Mouse (Mus musculus) gastrocnemius, adult 18-20 months (tissue): ENCODE results near the gene Gm49322. TPM values are rescaled to one million over a fixed set of nuclear protein-coding genes. Genes with fewer than 3 reads are reported as not detected.

Experiments
- DNase-seq: peaks from one replicate; pipeline ENCODE4 v3.0.0; 2021; ENCODE audit warnings: low spot score
- total RNA-seq, 2 experiments: library from RNA; stranded (reverse); gene quantifications; 2 replicates each; pipeline ENCODE4 v1.2.3; 2021

Gm49322 gene
- total RNA-seq, 2 experiments from 2014 or later, result 0.14 to 0.26 TPM

- no peak for DNase-seq
These were observed 22.8 kb upstream of the Gm49322 start for GRCm38 (mm10) chr10:80583047-80583446.

DNA sequence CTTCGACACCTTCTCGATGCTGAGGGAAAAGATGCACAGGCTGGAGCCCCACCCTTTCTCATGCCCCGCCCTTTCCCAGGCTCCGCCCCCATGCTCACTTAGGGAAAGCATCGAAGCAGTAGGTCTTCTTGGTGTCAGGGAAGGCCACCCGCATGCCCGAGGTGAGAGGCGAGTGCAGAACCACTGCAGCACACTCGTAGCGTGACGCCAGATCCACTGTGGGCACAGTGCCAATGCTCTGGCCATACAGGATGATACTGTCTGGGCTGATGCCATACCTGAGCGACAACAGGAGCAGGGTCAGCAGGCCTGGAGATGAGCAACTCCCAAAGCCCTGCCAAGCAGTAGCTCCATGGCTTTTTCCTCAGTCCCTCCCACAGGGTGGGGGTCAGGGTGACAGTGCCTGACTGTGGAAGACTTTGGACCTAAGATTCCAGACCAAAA lies 21.8 kb upstream of the Gm49322 start:
- no peak for DNase-seq

- DNase-seq, result no peak
These were observed 20.9 kb upstream of the Gm49322 start for GRCm38 (mm10) chr10:80584642-80585552.

DNA sequence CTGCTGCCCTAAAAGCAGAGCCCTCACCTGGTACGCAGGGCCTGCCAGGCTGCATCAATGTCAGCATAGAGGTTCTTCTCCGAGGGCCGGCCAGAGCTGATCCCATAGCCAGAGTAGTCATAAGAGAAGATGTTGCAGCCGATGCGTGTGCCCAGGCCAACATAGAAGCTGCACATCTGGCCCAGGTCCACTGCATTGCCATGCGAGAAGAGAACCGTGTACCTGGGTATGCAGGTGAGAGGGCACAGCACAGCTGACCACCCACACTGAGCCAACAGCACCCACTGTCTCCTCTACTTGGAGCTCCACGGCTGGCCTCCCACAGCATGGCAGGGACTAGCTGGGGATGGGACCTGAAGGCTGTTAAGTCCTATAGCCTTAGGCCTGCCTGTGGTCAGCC lies 20.2 kb upstream of the Gm49322 start:
- DNase-seq, result no peak

DNA sequence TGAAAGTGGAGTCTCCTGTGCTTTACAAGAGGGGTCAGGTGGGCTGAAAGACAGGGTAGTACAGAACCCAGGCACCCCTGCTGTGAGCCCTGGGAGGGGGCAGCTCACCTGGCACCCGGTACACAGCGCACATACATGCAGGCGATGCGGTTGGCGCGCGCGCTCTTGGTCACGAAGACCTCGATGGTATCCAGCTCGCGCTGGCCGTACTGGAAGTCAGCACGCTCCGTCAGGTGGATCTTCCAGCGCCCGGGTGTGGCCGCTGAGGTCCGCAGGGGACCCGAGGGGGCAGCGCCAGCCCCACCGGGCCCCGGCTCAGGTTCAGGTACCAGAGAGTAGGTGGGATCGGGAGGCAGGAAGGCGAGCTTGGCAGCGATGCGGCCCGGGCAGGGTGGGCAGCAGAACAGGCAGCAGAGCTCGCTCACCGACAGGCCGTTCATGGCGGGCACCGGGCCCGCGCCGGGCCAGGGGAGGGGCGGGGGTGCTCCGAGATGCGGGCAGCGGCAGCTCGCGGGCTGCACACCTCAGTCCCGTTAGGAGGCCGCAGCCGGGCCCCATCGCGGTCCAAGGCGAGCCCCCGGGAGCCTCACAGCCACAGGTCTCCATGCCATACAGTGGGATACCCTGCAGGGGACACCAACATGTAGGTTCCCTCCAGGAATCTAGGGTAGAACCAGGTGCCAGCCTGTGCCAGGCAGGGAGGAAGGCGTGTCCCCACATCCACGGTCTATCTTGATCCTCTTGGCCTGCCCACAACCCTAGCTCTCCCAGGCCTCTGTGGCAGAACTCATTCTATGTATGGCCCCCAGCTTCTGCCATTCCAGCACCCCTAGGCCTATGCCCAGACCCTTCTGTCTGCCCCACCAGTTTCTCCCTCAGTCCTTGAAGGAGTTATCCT lies 19.2 kb upstream of the Gm49322 start:
- DNase-seq, result no peak

DNA sequence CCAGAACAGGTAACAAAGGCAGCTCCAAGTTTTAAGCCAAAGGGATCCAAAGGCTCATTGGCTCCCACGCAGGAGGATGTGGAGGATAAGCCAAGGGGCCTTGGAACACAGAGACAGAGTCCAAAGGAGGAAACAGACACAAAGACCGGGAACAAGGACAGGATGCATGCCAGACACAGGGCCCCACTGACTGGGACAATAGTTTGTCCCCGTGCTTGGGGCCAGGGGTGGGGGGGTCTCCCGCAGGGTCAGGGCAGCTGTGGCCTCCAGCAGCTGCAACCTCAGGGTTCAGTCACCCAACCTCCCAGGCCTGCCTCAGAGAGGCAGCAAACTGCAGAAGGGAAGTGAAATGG lies 18.5 kb upstream of the Gm49322 start:
- DNase-seq, result no peak

- DNase-seq, result no peak
These were observed 16.5 kb upstream of the Gm49322 start for GRCm38 (mm10) chr10:80589127-80589878.

- DNase-seq, result peak; percentile 94
These were observed 15.7 kb upstream of the Gm49322 start, which contains the start of gene Abhd17a for GRCm38 (mm10) chr10:80589879-80590854. Abhd17a (minus strand) TSS chr10:80590341.

- no peak for DNase-seq
These were observed 9.5 kb upstream of the Gm49322 start for GRCm38 (mm10) chr10:80596318-80596717.

DNA sequence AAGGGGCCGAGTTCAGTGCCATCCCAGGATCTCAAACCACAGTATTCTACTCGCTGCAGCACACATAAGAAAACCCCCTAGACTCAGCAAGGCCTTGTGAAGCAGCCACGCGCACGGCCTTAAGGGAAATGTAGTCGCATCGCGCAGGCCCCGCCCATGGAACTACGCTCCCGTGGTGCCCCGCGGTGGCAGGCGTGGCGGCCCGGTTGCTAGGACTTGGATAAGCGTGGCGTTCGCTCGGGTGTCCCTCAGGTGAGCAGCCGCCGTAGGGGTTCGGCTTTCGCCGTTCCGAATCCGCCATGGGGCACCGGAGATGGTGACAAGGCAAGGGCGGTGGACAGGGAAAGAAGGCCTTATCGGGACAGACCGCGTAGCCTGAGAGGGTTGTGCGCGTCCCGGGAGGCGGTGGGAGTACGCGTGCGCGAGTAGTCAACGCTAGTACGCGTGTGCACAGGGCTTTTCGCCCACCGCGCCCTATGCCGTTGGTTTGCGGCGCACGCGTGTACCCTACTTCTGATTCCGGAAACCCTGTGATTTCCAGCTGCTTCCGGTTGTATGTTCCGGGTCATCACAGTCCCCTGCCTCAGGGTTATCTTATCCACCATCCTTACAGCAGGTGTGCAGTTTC lies 3.0 kb upstream of the Gm49322 start, which contains the start of the genes Scamp4 and Adat3:
Scamp4 (plus strand) TSS at position 175 of the 628 bp plus-strand sequence.
Adat3 (plus strand) TSS at position 183 of the 628 bp plus-strand sequence.
- DNase-seq, result peak; percentile 93

GRCm38 (mm10) chr10:80603364-80603763 lies 2.5 kb upstream of the Gm49322 start:
- no peak for DNase-seq

GRCm38 (mm10) chr10:80604001-80604509 lies 1.8 kb upstream of the Gm49322 start:
- no peak for DNase-seq

DNA sequence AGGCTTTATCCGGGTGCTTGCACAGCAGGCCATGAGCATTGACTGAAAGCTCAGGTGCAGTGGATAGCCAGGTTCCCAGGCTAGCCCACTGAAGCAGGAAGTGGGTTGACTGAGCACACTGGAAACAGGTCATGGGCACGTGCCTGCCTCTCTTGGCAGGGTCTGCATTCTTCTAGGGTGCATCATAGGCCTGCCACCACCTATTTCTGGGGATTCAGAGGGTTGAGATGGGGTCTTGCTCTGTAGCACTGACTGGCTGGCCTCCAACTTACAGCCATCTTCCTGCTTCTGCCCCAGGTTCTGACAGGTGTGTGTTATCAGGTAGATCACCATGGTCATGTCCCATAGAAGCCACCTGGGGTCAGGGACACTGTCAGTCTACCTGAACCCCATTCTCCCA lies 833 bp upstream of the Gm49322 start:
- DNase-seq, result no peak

DNA sequence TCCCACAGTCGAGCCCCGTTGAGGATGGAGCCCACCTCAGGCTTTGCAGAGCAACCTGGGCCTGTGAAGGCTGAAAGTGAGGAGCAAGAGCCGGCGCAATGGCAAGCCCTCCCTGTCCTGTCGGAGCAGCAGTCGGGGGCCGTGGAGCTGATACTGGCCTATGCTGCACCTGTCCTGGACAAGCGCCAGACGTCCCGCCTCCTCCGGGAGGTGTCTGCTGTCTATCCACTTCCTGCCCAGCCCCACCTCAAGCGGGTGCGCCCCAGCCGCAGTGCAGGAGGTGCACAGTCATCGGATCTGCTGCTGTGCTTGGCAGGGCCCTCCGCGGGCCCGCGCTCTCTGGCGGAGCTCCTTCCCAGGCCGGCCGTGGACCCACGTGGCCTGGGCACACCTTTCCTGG lies 485 bp downstream of the Gm49322 start:
- DNase-seq, result no peak

GRCm38 (mm10) chr10:80606737-80607350 lies 1.0 kb downstream of the Gm49322 start:
- DNase-seq, result no peak

DNA sequence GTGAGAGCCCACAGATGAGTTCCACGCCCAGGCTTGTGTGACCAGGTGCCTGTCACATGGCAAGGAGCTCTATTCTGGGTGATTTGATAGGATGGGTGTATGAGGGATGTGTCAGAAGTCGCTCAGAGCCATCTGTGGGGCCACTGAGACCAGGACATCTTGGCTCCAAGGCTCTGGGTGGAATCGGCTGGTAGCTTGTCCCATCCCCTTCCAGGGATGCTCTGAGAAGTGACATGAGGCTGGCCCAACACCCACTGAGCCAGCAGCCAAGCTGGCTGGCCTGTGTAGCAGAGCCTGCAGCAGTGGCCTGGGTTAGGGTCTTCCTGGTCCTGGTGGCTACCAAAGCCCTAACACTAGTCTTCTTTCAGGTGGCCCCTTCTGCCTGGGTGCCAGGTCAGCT lies 2.6 kb downstream of the Gm49322 start:
- DNase-seq, result no peak

DNA sequence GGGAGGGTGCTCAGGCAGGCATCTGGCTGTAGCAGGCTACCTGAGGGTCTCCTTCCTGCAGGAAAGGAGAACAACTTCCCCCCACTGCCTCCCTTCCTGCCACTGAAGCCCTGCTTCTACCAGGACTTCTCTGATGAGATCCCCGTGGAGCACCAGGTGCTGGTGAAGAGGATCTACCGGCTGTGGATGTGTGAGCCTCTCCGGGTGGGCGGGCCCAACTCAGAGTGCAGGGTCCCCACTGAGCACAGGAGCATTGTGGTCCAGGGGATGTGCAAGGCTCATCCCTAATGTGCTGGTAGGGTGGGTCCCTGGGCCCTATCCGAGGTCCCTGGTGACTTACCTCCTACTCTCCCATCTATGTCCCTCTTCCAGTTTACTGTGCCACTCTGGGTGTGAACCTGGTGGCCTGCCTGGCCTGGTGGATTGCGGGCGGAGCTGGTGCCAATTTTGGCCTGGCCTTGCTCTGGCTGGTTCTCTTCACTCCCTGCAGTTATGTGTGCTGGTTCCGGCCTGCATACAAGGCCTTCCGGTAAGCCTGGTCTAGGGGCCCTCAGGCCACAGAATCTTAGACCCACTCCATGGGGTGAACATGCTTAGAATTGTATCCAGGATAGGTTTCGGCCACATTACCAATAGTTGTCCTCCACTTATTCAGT lies 3.6 kb downstream of the Gm49322 start:
- DNase-seq, result no peak

- no peak for DNase-seq
These were observed 4.4 kb downstream of the Gm49322 start for GRCm38 (mm10) chr10:80610116-80610785.
